Mouse (Mus musculus): ENCODE data around the gene Elmod2. TPM values are rescaled to one million over a fixed set of nuclear protein-coding genes. Genes with fewer than 3 reads are reported as not detected.

Gene Elmod2
- 28.3 and 36.1 TPM in 2 replicates for polyA plus RNA-seq (2014; fragmentation: Nextera tagmentation; extraction: Ambion mirVana)

GRCm38 (mm10) chr8:83331899-83332697 is at the start of gene Elmod2:
Gene Elmod2, minus strand, starts transcription at chr8:83332486.
- Histone ChIP-seq H3K4me2 (ENCODE audit: low read depth, low read length) (peak within 1 kb of the TSS; percentile 63), H3K27me3 (ENCODE audit: control insufficient read depth, insufficient read depth, low read length) (no peaks in the 10 kb centered on the region), H3K9me3 (replicated peaks; ENCODE audit: control insufficient read depth, low read length) (no peaks in the 10 kb centered on the region), H3K36me3 (replicated peaks; ENCODE audit: control insufficient read depth, insufficient read depth, low read depth, low read length) (no peaks in the 10 kb centered on the region), H3K4me3 (ENCODE audit: low read depth, low read length) (peak within 1 kb of the TSS; percentile 86), H3K9ac (replicated peaks; ENCODE audit: low read length) (peak within 1 kb of the TSS; percentile 80), H3K27ac (replicated peaks; ENCODE audit: low read depth, low read length) (0 out of 2 replicates have a peak within 1 kb of the TSS, but pooled peaks have one; percentile 28), H3K4me1 (ENCODE audit: control insufficient read depth, insufficient read depth, low read length) (no peaks in the 10 kb centered on the region)
- ATAC-seq (replicated peaks; ENCODE audit: insufficient number of reproducible peaks, low FRiP score, low TSS enrichment, low read depth) (peak; percentile 99), DNase-seq (ENCODE audit: low spot score) (peak; percentile 99)
- under 1% methylated on average over 84 of the region's 85 CpGs for WGBS

- Histone ChIP-seq H3K4me2 (ENCODE audit: low read depth, low read length) (no peak overlapping the region), H3K36me3 (replicated peaks; ENCODE audit: control insufficient read depth, insufficient read depth, low read depth, low read length) (no peaks in the 10 kb centered on the region), H3K9ac (replicated peaks; ENCODE audit: low read length) (no peak overlapping the region), H3K27me3 (ENCODE audit: control insufficient read depth, insufficient read depth, low read length) (no peaks in the 10 kb centered on the region), H3K9me3 (replicated peaks; ENCODE audit: control insufficient read depth, low read length) (no peaks in the 10 kb centered on the region), H3K4me3 (ENCODE audit: low read depth, low read length) (no peak overlapping the region), H3K27ac (replicated peaks; ENCODE audit: low read depth, low read length) (no peak overlapping the region), H3K4me1 (ENCODE audit: control insufficient read depth, insufficient read depth, low read length) (no peaks in the 10 kb centered on the region)
- no peak for DNase-seq (ENCODE audit: low spot score)
- ATAC-seq (replicated peaks; ENCODE audit: insufficient number of reproducible peaks, low FRiP score, low TSS enrichment, low read depth) = no peak
- 85% methylated on average over 2 of the region's 2 CpGs for WGBS
These were observed 48.7 kb upstream of the Elmod2 start for GRCm38 (mm10) chr8:83381016-83381415.

DNA sequence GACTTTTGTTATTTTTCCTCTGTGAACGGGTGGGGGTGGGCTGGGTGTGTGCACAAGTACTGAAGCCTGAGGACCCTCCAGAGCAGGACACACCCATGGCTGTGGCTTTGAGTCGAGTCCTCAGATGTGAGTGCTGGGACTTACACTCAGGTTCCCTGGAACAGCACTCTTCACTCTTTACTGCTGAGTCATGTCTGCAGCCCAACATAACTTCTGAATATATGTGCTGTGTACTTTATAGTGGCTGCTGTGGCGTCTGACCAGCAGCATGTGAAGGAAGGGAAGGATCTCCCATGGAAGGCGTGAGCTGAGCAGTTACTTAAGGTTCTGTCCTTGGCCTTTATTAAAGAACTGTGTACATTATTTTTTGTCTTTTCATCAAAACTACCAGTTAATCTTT is 47.9 kb upstream of the Elmod2 start:
- Histone ChIP-seq H3K4me2 (ENCODE audit: low read depth, low read length) (no peak overlapping the region), H3K27ac (replicated peaks; ENCODE audit: low read depth, low read length) (no peak overlapping the region), H3K4me1 (ENCODE audit: control insufficient read depth, insufficient read depth, low read length) (no peaks in the 10 kb centered on the region), H3K27me3 (ENCODE audit: control insufficient read depth, insufficient read depth, low read length) (no peaks in the 10 kb centered on the region), H3K9me3 (replicated peaks; ENCODE audit: control insufficient read depth, low read length) (no peaks in the 10 kb centered on the region), H3K36me3 (replicated peaks; ENCODE audit: control insufficient read depth, insufficient read depth, low read depth, low read length) (no peaks in the 10 kb centered on the region), H3K9ac (replicated peaks; ENCODE audit: low read length) (no peak overlapping the region), H3K4me3 (ENCODE audit: low read depth, low read length) (no peak overlapping the region)
- DNase-seq (ENCODE audit: low spot score) = no peak
- WGBS = 81% methylated on average over 4 of the region's 4 CpGs
- ATAC-seq (replicated peaks; ENCODE audit: insufficient number of reproducible peaks, low FRiP score, low TSS enrichment, low read depth) = no peak

- Histone ChIP-seq H3K4me3 (ENCODE audit: low read depth, low read length) (no peak overlapping the region), H3K27me3 (ENCODE audit: control insufficient read depth, insufficient read depth, low read length) (no peaks in the 10 kb centered on the region), H3K4me2 (ENCODE audit: low read depth, low read length) (no peak overlapping the region), H3K4me1 (ENCODE audit: control insufficient read depth, insufficient read depth, low read length) (no peaks in the 10 kb centered on the region), H3K9ac (replicated peaks; ENCODE audit: low read length) (no peak overlapping the region), H3K9me3 (replicated peaks; ENCODE audit: control insufficient read depth, low read length) (no peaks in the 10 kb centered on the region), H3K27ac (replicated peaks; ENCODE audit: low read depth, low read length) (no peak overlapping the region), H3K36me3 (replicated peaks; ENCODE audit: control insufficient read depth, insufficient read depth, low read depth, low read length) (no peaks in the 10 kb centered on the region)
- no peak for DNase-seq (ENCODE audit: low spot score)
- ATAC-seq (replicated peaks; ENCODE audit: insufficient number of reproducible peaks, low FRiP score, low TSS enrichment, low read depth) = no peak
These were observed 44.9 kb upstream of the Elmod2 start for GRCm38 (mm10) chr8:83377231-83377630.

DNA sequence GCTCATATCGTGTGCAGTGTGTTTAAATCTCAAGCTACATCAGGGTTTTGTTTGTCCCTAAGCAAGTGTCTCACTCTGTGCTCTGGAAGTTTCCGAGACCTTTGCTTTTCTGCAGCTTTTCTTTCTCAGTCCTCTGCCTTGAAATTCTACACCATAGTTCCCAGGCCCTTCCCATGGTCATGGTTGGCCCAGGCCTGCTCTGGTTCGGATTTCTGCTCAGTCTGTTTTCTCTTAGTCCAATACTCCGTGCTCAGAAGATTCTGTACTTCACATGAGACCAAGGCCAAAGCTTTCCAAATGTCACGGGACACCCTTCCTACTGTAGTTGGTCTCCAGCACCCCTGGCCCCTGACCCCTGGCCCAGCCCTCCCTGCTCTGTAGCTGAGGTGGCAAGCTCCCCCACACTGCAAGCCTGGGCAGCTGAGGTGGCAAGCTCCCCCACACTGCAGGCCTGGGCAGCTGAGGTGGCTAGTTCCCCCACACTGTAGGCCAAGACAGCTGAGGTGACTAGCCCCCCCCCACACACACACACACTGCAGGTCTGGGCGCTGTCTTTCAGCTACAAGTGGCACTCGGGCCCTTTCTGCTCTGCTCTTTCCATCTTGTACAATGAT is 31.0 kb upstream of the Elmod2 start:
- Histone ChIP-seq H3K4me3 (ENCODE audit: low read depth, low read length) (no peak overlapping the region), H3K27me3 (ENCODE audit: control insufficient read depth, insufficient read depth, low read length) (no peaks in the 10 kb centered on the region), H3K36me3 (replicated peaks; ENCODE audit: control insufficient read depth, insufficient read depth, low read depth, low read length) (no peaks in the 10 kb centered on the region), H3K4me2 (ENCODE audit: low read depth, low read length) (no peak overlapping the region), H3K27ac (replicated peaks; ENCODE audit: low read depth, low read length) (no peak overlapping the region), H3K4me1 (ENCODE audit: control insufficient read depth, insufficient read depth, low read length) (no peaks in the 10 kb centered on the region), H3K9ac (replicated peaks; ENCODE audit: low read length) (no peak overlapping the region), H3K9me3 (replicated peaks; ENCODE audit: control insufficient read depth, low read length) (no peaks in the 10 kb centered on the region)
- 40% methylated on average over 7 of the region's 7 CpGs for WGBS
- peak; percentile 76; the same call in 1 of the 2 replicates for ATAC-seq (replicated peaks; ENCODE audit: insufficient number of reproducible peaks, low FRiP score, low TSS enrichment, low read depth)
- peak; percentile 64 for DNase-seq (ENCODE audit: low spot score)

DNA sequence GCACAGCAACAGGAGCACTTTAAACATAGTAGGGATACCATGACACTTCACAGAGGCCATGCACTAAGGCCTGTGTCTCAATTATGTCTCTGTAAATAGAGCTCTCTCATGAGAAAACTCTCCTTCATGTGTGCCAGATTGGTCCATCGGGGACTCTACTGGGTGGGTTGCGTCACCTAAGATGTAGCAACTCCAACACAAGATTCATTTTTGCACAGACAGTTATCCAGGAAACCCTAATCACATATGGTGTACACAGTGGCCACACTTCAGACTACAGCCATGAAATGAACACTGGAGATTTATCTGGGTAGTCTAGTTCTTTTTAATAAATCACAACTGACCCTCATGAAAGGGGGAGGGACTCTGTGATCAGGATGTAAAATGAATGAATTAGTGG is 19.0 kb upstream of the Elmod2 start:
- ATAC-seq (replicated peaks; ENCODE audit: insufficient number of reproducible peaks, low FRiP score, low TSS enrichment, low read depth) = no peak
- no peak for DNase-seq (ENCODE audit: low spot score)
- no peak overlapping the region for H3K9ac ChIP-seq (replicated peaks; ENCODE audit: low read length)
- H3K9me3 ChIP-seq (replicated peaks; ENCODE audit: control insufficient read depth, low read length) = no peaks in the 10 kb centered on the region
- WGBS = 92% methylated on average over 2 of the region's 2 CpGs
- no peak overlapping the region for H3K4me3 ChIP-seq (ENCODE audit: low read depth, low read length)
- no peaks in the 10 kb centered on the region for H3K36me3 ChIP-seq (replicated peaks; ENCODE audit: control insufficient read depth, insufficient read depth, low read depth, low read length)
- H3K4me2 ChIP-seq (ENCODE audit: low read depth, low read length) = no peak overlapping the region
- H3K27ac ChIP-seq (replicated peaks; ENCODE audit: low read depth, low read length) = no peak overlapping the region
- no peaks in the 10 kb centered on the region for H3K27me3 ChIP-seq (ENCODE audit: control insufficient read depth, insufficient read depth, low read length)
- H3K4me1 ChIP-seq (ENCODE audit: control insufficient read depth, insufficient read depth, low read length) = no peaks in the 10 kb centered on the region

- H3K27me3 ChIP-seq (ENCODE audit: control insufficient read depth, insufficient read depth, low read length) = no peaks in the 10 kb centered on the region
- H3K36me3 ChIP-seq (replicated peaks; ENCODE audit: control insufficient read depth, insufficient read depth, low read depth, low read length) = no peaks in the 10 kb centered on the region
These were observed 16.0 kb upstream of the Elmod2 start, which contains the start of gene Mgat4d for GRCm38 (mm10) chr8:83348263-83348662. Gene Mgat4d, plus strand, starts transcription at chr8:83348471.

DNA sequence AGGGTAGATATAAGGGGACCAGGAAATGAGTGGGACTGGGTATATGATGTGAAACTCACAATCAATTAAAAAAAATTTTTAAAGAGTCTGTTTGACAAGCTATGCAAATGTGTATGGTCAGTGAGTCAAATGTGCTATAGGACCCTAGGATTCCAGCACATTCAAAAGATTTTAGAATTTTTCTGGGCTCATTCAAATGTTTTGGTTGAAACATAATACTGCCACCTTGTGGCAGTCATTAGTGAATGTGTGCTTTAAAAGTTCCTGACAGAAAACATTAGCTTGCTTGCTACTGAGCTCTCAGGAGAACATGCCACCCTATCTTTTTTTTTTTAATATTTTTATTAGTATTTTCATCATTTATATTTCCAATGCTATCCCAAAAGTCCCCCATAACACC is 10.4 kb upstream of the Elmod2 start:
- Histone ChIP-seq H3K9me3 (replicated peaks; ENCODE audit: control insufficient read depth, low read length) (no peaks in the 10 kb centered on the region), H3K9ac (replicated peaks; ENCODE audit: low read length) (no peak overlapping the region), H3K4me2 (ENCODE audit: low read depth, low read length) (no peak overlapping the region), H3K27me3 (ENCODE audit: control insufficient read depth, insufficient read depth, low read length) (no peaks in the 10 kb centered on the region), H3K4me3 (ENCODE audit: low read depth, low read length) (no peak overlapping the region), H3K4me1 (ENCODE audit: control insufficient read depth, insufficient read depth, low read length) (no peaks in the 10 kb centered on the region), H3K36me3 (replicated peaks; ENCODE audit: control insufficient read depth, insufficient read depth, low read depth, low read length) (no peaks in the 10 kb centered on the region), H3K27ac (replicated peaks; ENCODE audit: low read depth, low read length) (no peak overlapping the region)
- DNase-seq (ENCODE audit: low spot score) (peak; percentile 76), ATAC-seq (replicated peaks; ENCODE audit: insufficient number of reproducible peaks, low FRiP score, low TSS enrichment, low read depth) (no peak)

More at GRCm38 (mm10) chr8:83348263-83348662, 16.0 kb upstream of the Elmod2 start, which contains the start of gene Mgat4d:
- DNase-seq (ENCODE audit: low spot score) = no peak
- no peak for ATAC-seq (replicated peaks; ENCODE audit: insufficient number of reproducible peaks, low FRiP score, low TSS enrichment, low read depth)
- Histone ChIP-seq H3K27ac (replicated peaks; ENCODE audit: low read depth, low read length) (no peak within 1 kb of the TSS), H3K4me3 (ENCODE audit: low read depth, low read length) (no peak within 1 kb of the TSS), H3K4me2 (ENCODE audit: low read depth, low read length) (no peak within 1 kb of the TSS), H3K4me1 (ENCODE audit: control insufficient read depth, insufficient read depth, low read length) (no peaks in the 10 kb centered on the region), H3K9ac (replicated peaks; ENCODE audit: low read length) (no peak within 1 kb of the TSS), H3K9me3 (replicated peaks; ENCODE audit: control insufficient read depth, low read length) (no peaks in the 10 kb centered on the region)
- 83% methylated on average over 18 of the region's 18 CpGs for WGBS
